Mouse (Mus musculus): ENCODE measurements around the gene Stxbp3. TPM values are rescaled to one million over a fixed set of nuclear protein-coding genes. Genes with fewer than 3 reads are reported as not detected.

The Stxbp3 gene
- total RNA-seq, 2 experiments from 2014 or later: 25.1 to 27.8 TPM

- no peak overlapping the region for H3K27ac ChIP-seq
- DNase-seq (ENCODE audit: low spot score in 2 of 2): no peak
- TF ChIP-seq CTCF (conservative IDR thresholded peaks at IDR 0.05): no peak
- H3K4me3 ChIP-seq: no peak overlapping the region
These were observed 74.8 kb downstream of the Stxbp3 start for GRCm38 (mm10) chr3:108765476-108765875.

GRCm38 (mm10) chr3:108764976-108765375 lies 75.3 kb downstream of the Stxbp3 start:
- no peak for DNase-seq (ENCODE audit: low spot score in 2 of 2)
- TF ChIP-seq CTCF (conservative IDR thresholded peaks at IDR 0.05): no peak
- H3K27ac ChIP-seq: no peak overlapping the region
- no peak overlapping the region for H3K4me3 ChIP-seq

- no peak for DNase-seq (ENCODE audit: low spot score in 2 of 2)
- no peak overlapping the region for H3K4me3 ChIP-seq
- TF ChIP-seq CTCF (conservative IDR thresholded peaks at IDR 0.05): no peak
- H3K27ac ChIP-seq: no peak overlapping the region
These were observed 76.6 kb downstream of the Stxbp3 start for GRCm38 (mm10) chr3:108763691-108764090.

- DNase-seq (ENCODE audit: low spot score in 2 of 2): peak in 1 of 2 experiments; percentile 72
- TF ChIP-seq CTCF (conservative IDR thresholded peaks at IDR 0.05): no peak
- Histone ChIP-seq H3K27ac (peak overlapping the region; percentile 46; the same call in 1 of the 2 replicates), H3K4me3 (no peak overlapping the region)
These were observed 77.7 kb downstream of the Stxbp3 start for GRCm38 (mm10) chr3:108762597-108763111.

DNA sequence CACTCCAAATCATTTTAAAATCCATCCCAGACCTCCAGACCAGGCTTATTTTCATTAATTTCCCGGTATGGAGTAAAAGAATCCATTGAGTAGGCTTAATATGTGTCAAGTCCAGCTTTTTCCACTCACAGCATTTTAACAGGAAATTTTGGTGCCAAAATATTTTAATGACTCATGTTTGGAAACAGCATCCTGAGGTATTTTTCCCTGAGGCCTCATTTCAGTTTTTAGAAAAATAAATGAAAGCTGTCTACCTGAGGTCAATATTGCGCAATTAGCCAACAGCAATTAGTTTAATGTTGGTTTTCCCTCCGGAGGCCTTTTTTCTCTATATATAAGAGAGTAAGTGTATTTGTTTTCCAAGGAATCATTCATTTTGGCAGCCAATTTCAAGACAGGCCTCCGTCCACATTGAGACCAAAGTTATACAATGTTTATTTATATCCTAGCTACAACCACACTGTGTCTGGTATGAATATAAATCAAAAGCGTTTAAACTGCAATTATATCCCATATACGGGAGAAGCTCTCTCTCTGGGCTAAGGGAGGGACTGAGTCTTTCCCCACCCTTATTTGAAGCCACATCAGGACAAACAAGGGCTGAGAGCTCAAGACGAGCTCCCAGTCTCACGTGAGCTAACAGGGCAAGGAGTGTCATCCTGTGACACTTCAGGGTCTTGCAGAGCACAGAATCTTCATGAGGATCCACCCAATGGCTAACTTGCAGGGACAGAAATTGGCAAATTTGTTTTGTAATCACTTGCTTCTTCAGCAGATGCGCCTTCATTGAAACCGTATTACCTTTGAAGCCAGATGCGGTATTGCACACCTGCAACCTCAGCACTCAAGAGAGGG lies 80.5 kb downstream of the Stxbp3 start:
- no peak for DNase-seq (ENCODE audit: low spot score in 2 of 2)
- Histone ChIP-seq H3K4me3 (no peak overlapping the region), H3K27ac (no peak overlapping the region)
- TF ChIP-seq CTCF (conservative IDR thresholded peaks at IDR 0.05): no peak

DNA sequence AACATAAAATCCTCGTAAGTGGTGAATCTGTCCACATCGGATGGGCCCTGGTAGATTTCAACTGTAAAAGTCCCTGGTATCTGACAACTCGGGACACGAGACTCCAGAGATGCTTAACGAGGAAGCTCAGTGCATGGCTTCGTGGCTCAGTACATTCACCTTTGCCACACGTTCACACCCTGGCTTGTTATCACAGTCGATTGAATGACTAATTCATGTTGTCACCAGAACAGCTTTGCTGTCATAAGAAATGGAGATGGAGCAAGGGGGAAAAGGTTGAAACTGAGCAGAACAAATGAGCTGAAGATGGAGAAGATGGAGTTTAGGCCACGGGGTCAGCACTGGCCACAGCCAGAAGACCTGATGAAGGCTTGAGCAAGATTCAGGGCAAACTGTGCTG lies 82.8 kb downstream of the Stxbp3 start:
- TF ChIP-seq CTCF (conservative IDR thresholded peaks at IDR 0.05): no peak
- Histone ChIP-seq H3K4me3 (no peak overlapping the region), H3K27ac (no peak overlapping the region)
- DNase-seq (ENCODE audit: low spot score in 2 of 2): no peak

- no peak for TF ChIP-seq CTCF (conservative IDR thresholded peaks at IDR 0.05)
- DNase-seq (ENCODE audit: low spot score in 2 of 2): no peak
- Histone ChIP-seq H3K27ac (no peak overlapping the region), H3K4me3 (no peak overlapping the region)
These were observed 84.2 kb downstream of the Stxbp3 start for GRCm38 (mm10) chr3:108756131-108756530.

DNA sequence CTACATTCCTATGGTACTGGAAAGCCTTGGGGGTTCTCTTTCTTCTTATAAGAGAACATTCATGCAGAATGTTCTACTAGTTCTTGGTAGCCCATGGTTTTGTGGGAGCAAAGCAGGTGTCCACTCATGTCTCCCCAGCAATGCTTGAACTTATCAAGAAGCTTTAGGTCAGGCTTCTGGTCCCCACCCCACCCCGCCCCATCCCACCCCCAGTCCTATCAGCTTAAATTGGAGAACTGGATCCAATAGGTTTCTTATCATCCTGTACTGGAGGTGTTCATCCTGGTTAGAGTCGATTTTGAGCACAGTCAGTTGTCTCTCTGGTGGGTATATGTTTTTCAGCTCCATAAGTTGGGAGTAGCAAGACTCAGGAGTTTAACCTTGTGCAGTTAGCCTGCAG lies 84.8 kb downstream of the Stxbp3 start:
- TF ChIP-seq CTCF (conservative IDR thresholded peaks at IDR 0.05): no peak
- H3K27ac ChIP-seq: no peak overlapping the region
- no peak overlapping the region for H3K4me3 ChIP-seq
- no peak for DNase-seq (ENCODE audit: low spot score in 2 of 2)

DNA sequence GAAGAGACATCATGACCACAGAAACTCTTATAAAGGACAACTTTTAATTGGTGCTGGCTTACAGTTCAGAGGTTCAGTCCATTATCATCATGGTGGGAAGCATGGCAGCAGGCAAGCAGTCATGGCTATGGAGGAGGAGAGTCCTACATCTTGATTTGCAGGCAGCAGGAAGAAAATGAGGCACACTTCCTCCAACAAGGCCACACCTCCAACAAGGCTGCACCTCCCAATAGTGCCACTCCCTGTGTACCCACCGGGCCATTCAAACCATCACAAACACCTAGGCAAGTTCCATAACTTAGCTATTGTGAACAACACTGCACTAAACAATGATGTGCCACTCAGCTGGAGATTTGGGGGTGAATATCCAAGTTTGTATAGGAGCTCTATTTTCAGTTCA lies 85.8 kb downstream of the Stxbp3 start:
- Histone ChIP-seq H3K4me3 (no peak overlapping the region), H3K27ac (no peak overlapping the region)
- no peak for DNase-seq (ENCODE audit: low spot score in 2 of 2)
- TF ChIP-seq CTCF (conservative IDR thresholded peaks at IDR 0.05): no peak

- DNase-seq (ENCODE audit: low spot score in 2 of 2): no peak
- Histone ChIP-seq H3K4me3 (no peak overlapping the region), H3K27ac (no peak overlapping the region)
- TF ChIP-seq CTCF (conservative IDR thresholded peaks at IDR 0.05): no peak
These were observed 88.6 kb downstream of the Stxbp3 start for GRCm38 (mm10) chr3:108751691-108752090.

DNA sequence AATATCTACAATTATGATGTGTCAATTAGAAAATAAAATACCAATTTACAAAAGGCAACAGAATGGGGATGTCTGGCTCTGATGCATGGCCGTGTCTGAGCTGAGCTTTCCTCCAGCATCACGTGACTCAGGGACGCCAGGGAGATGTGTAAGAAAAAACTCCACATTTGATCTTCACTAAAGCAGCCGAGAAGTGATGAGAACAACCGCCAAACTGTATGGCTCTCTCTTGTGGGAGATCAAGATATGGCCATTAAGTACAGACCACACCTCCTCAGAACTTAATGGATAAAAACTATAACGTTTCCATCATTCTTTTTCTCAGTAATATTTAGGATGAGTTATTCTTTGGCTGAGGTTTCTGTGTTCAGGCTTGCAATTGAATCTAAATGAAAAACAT lies 89.3 kb downstream of the Stxbp3 start:
- no peak for DNase-seq (ENCODE audit: low spot score in 2 of 2)
- no peak overlapping the region for H3K4me3 ChIP-seq
- TF ChIP-seq CTCF (conservative IDR thresholded peaks at IDR 0.05): no peak
- H3K27ac ChIP-seq: no peak overlapping the region

DNA sequence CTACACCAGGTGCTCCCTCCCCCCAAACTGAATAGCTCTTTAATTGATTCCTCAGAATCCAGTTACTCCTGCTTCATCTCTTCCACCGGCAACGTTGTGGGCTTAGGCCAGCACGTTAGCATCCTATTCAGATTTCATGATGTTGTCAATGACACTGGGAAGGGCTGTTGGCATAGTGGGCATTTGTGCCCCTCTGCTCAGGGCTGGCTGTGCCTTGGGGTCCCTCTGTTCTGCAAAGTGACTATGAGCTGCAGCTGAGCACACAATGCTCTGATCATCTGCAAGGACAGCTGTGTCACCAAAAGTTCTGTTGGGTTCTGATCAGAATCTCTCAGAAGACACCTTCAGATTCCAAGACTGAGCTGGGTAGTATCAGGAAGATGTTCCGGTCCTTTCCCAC lies 96.3 kb downstream of the Stxbp3 start:
- Histone ChIP-seq H3K27ac (no peak overlapping the region), H3K4me3 (no peak overlapping the region)
- TF ChIP-seq CTCF (conservative IDR thresholded peaks at IDR 0.05): no peak
- no peak for DNase-seq (ENCODE audit: low spot score in 2 of 2)

Other genes with a start within 250 kb of the Stxbp3 start
- 100 to 1,000 TPM; 125 to 135 TPM for gene Wdr47, start 249.2 kb downstream of the Stxbp3 start, total RNA-seq (2021)
- 10 to 100 TPM; 31.7 to 34.0 TPM for gene Clcc1, start 186.6 kb downstream of the Stxbp3 start, total RNA-seq (2021)
- gene Gpsm2, start 118.2 kb downstream of the Stxbp3 start, total RNA-seq (2021): 10 to 100 TPM; 13.3 to 14.1 TPM
- gene Aknad1, start 100.9 kb downstream of the Stxbp3 start, total RNA-seq (2021): under 1 TPM in 1 of 2 experiments, not detected in 1; 0.10 TPM
- gene Fndc7, start 49.5 kb upstream of the Stxbp3 start, total RNA-seq (2021): under 1 TPM in 1 of 2 experiments, not detected in 1; 0.15 TPM
- 10 to 100 TPM; 51.9 to 53.1 TPM for gene Prpf38b, start 71.2 kb upstream of the Stxbp3 start, total RNA-seq (2021)
- 1 to 10 TPM; 1.9 to 3.1 TPM for gene Henmt1, start 99.3 kb upstream of the Stxbp3 start, total RNA-seq (2021)
- not detected for gene Gm9857, start 99.9 kb upstream of the Stxbp3 start, total RNA-seq (2021)
- 10 to 100 TPM; 26.5 to 28.2 TPM for gene Fam102b, start 187.1 kb upstream of the Stxbp3 start, total RNA-seq (2021)
- gene Slc25a54, start 239.9 kb upstream of the Stxbp3 start, total RNA-seq (2021): not detected